Mouse (Mus musculus) heart, postnatal 0 days (tissue): Measurements from ENCODE around the gene Dynlrb1. TPM values are rescaled to one million over a fixed set of nuclear protein-coding genes. Genes with fewer than 3 reads are reported as not detected.
A peak's percentile ranks its signal among the peaks of the same experiment; 100 is the strongest.

Experiments
- ATAC-seq: fragments of 200-750 bp; cut with Nextera tagmentation; 2 replicates; pipeline ENCODE4 v1.8.0; 2017; ENCODE audit warnings: low read depth, moderate number of reproducible peaks, moderate library complexity; ENCODE audit not compliant: insufficient read depth
- DNase-seq: peaks from one replicate; pipeline ENCODE4 v3.0.0-alpha.2; 2016; ENCODE audit warnings: low spot score
- H3K27ac ChIP-seq: fragments of 300-500 bp; sonication (generic); 2 replicates; pipeline ENCODE4 v1.5.1; 2014; ENCODE audit warnings: low read depth, mild to moderate bottlenecking
- H3K27me3 ChIP-seq: fragments of 300-500 bp; sonication (generic); 2 replicates; pipeline ENCODE4 v1.6.1; 2014; ENCODE audit warnings: low read length, mixed read lengths; ENCODE audit not compliant: control insufficient read depth, insufficient read depth
- H3K36me3 ChIP-seq: fragments of 300-500 bp; sonication (generic); replicated peaks from 2 replicates; pipeline ENCODE4 v1.6.1; 2014; ENCODE audit warnings: low read length, mixed read lengths; ENCODE audit not compliant: control insufficient read depth, insufficient read depth
- H3K4me1 ChIP-seq: fragments of 300-500 bp; sonication (generic); 2 replicates; pipeline ENCODE4 v1.6.1; 2014; ENCODE audit warnings: antibody characterized with exemption; ENCODE audit not compliant: control insufficient read depth, insufficient read depth
- H3K4me2 ChIP-seq: fragments of 300-500 bp; sonication (generic); 2 replicates; pipeline ENCODE4 v1.6.1; 2014; ENCODE audit warnings: low read depth, mild to moderate bottlenecking, low read length, moderate library complexity
- H3K4me3 ChIP-seq: fragments of 300-500 bp; sonication (generic); 2 replicates; pipeline ENCODE4 v1.5.1; 2014; ENCODE audit warnings: low read depth, low read length
- H3K9ac ChIP-seq: fragments of 300-500 bp; sonication (generic); replicated peaks from 2 replicates; pipeline ENCODE4 v1.6.1; 2014; ENCODE audit warnings: low read depth, low read length, mixed read lengths
- H3K9me3 ChIP-seq: fragments of 300-500 bp; sonication (generic); replicated peaks from 2 replicates; pipeline ENCODE4 v1.6.1; 2016; ENCODE audit warnings: low read length; ENCODE audit not compliant: control insufficient read depth
- CTCF ChIP-seq: IDR thresholded peaks from 2 replicates; pipeline ENCODE4 v1.5.1; 2016; ENCODE audit warnings: antibody characterized with exemption, control low read depth, low read depth
- EP300 ChIP-seq: IDR thresholded peaks from 2 replicates; pipeline ENCODE4 v1.6.1; 2016; ENCODE audit warnings: antibody characterized with exemption, low read depth
- WGBS: fragments of 180-500 bp; shearing (Covaris S2); extraction: QIAGEN DNeasy Blood & Tissue Kit; methylation state at CpG from one replicate; pipeline ENCODE4 v1.1.7; 2014; 5-methylcytosine and 5-hydroxymethylcytosine counted together
- polyA plus RNA-seq: library from polyadenylated mRNA; unstranded; fragments of >200 nt; fragmentation: Nextera tagmentation; extraction: Ambion mirVana; gene quantifications from 2 replicates; pipeline ENCODE4 v1.2.1, GENCODE M21; 2015
- total RNA-seq: library from RNA; depleted of rRNA; stranded (reverse); fragments of >200 nt; gene quantifications from 2 replicates; pipeline ENCODE4 v1.2.3, GENCODE M21; 2014; ENCODE audit warnings: low replicate concordance

Dynlrb1 gene
- total and polyA plus RNA-seq, 2 experiments from 2014 or later, result 215 to 423 TPM

- 79% methylated on average over 5 of the region's 5 CpGs for WGBS
- H3K27me3 ChIP-seq, result no peaks in the 10 kb centered on the region
Observed at GRCm38 (mm10) chr2:155249588-155249987, 13.3 kb downstream of the Dynlrb1 start.

DNA sequence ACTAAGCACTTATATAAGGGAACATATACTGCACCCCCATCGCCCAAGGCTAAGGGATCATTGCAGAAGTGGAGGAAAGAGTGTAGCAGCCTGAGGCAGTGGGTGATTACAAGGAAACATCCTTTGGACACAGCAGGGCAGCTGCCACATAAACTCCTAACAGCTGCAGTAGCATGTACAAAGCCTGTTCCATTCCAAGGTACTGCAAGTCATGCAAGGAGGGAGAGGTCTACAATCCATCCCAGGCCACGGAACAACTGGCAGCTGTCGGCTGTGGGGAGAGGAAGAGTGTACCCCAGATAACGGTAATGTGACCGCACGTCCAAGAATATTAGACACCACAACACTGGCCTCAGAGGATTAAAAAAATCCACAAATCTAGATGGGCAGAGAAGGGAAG is 29.2 kb downstream of the Dynlrb1 start:
- H3K4me3 ChIP-seq, result no peak overlapping the region
- H3K9me3 ChIP-seq, result no peaks in the 10 kb centered on the region
- no peaks in the 10 kb centered on the region for H3K27me3 ChIP-seq
- 80% methylated on average over 6 of the region's 6 CpGs for WGBS
- no peaks in the 10 kb centered on the region for H3K4me1 ChIP-seq
- no peaks in the 10 kb centered on the region for H3K36me3 ChIP-seq
- no peak overlapping the region for H3K9ac ChIP-seq
- DNase-seq (no peak), ATAC-seq (no peak)
- H3K27ac ChIP-seq, result no peak overlapping the region
- no peak overlapping the region for H3K4me2 ChIP-seq
- TF ChIP-seq CTCF (no peak), EP300 (no peak)

More at GRCm38 (mm10) chr2:155249588-155249987, 13.3 kb downstream of the Dynlrb1 start:
- Histone ChIP-seq H3K27ac (no peak overlapping the region), H3K4me3 (no peak overlapping the region), H3K36me3 (peaks cover 65% of the 10 kb centered on the region), H3K9me3 (no peaks in the 10 kb centered on the region), H3K4me2 (no peak overlapping the region), H3K4me1 (no peaks in the 10 kb centered on the region), H3K9ac (no peak overlapping the region)
- ATAC-seq (no peak), DNase-seq (no peak)
- no peak for TF ChIP-seq CTCF
- no peak for TF ChIP-seq EP300

GRCm38 (mm10) chr2:155266896-155267295 is 30.6 kb downstream of the Dynlrb1 start:
- no peak overlapping the region for H3K4me2 ChIP-seq
- no peak for ATAC-seq
- no peaks in the 10 kb centered on the region for H3K27me3 ChIP-seq
- WGBS, result 78% methylated on average over 5 of the region's 5 CpGs
- no peak overlapping the region for H3K27ac ChIP-seq
- no peak overlapping the region for H3K9ac ChIP-seq
- no peak for DNase-seq
- H3K9me3 ChIP-seq, result no peaks in the 10 kb centered on the region
- no peak for TF ChIP-seq EP300
- TF ChIP-seq CTCF, result no peak
- H3K4me3 ChIP-seq, result no peak overlapping the region
- no peaks in the 10 kb centered on the region for H3K4me1 ChIP-seq
- H3K36me3 ChIP-seq, result no peaks in the 10 kb centered on the region

GRCm38 (mm10) chr2:155271957-155272356 is 35.6 kb downstream of the Dynlrb1 start:
- H3K9ac ChIP-seq, result no peak overlapping the region
- H3K9me3 ChIP-seq, result no peaks in the 10 kb centered on the region
- H3K4me1 ChIP-seq, result peaks cover 6% of the 10 kb centered on the region
- ATAC-seq (no peak), DNase-seq (no peak)
- TF ChIP-seq EP300 (no peak), CTCF (peak; percentile 53)
- H3K4me2 ChIP-seq, result no peak overlapping the region
- H3K36me3 ChIP-seq, result no peaks in the 10 kb centered on the region
- WGBS, result 89% methylated on average over 6 of the region's 6 CpGs
- H3K27ac ChIP-seq, result no peak overlapping the region
- H3K27me3 ChIP-seq, result no peaks in the 10 kb centered on the region
- H3K4me3 ChIP-seq, result no peak overlapping the region

GRCm38 (mm10) chr2:155272396-155273170 is 36.2 kb downstream of the Dynlrb1 start:
- H3K4me1 ChIP-seq, result peaks cover 11% of the 10 kb centered on the region
- DNase-seq (no peak), ATAC-seq (no peak)
- no peaks in the 10 kb centered on the region for H3K9me3 ChIP-seq
- no peak for TF ChIP-seq EP300
- TF ChIP-seq CTCF, result no peak
- H3K9ac ChIP-seq, result no peak overlapping the region
- H3K27ac ChIP-seq, result no peak overlapping the region
- H3K4me3 ChIP-seq, result no peak overlapping the region
- no peak overlapping the region for H3K4me2 ChIP-seq
- 0 out of 2 replicates have a peak, but pooled peaks cover 2% of the 10 kb centered on the region for H3K36me3 ChIP-seq
- no peaks in the 10 kb centered on the region for H3K27me3 ChIP-seq
- WGBS, result 56% methylated on average over 10 of the region's 10 CpGs

GRCm38 (mm10) chr2:155273603-155274002 is 37.3 kb downstream of the Dynlrb1 start:
- TF ChIP-seq EP300 (no peak), CTCF (no peak)
- no peaks in the 10 kb centered on the region for H3K9me3 ChIP-seq
- no peak overlapping the region for H3K9ac ChIP-seq

More at GRCm38 (mm10) chr2:155273603-155274002, 37.3 kb downstream of the Dynlrb1 start:
- Histone ChIP-seq H3K4me1 (peaks cover 20% of the 10 kb centered on the region), H3K4me2 (no peak overlapping the region), H3K27ac (no peak overlapping the region), H3K27me3 (no peaks in the 10 kb centered on the region), H3K4me3 (no peak overlapping the region), H3K36me3 (peaks cover 9% of the 10 kb centered on the region; the same call in 1 of the 2 replicates)
- DNase-seq, result no peak
- WGBS, result 90% methylated on average over 8 of the region's 8 CpGs
- ATAC-seq, result no peak
